Mouse (Mus musculus) T-cell, adult 2 months (primary cell): ENCODE data around the gene Strn.

Source experiments
- DNase-seq: peaks from one replicate; pipeline ENCODE4 v3.0.0; 2022; ENCODE audit warnings: low spot score

The Strn gene

DNA sequence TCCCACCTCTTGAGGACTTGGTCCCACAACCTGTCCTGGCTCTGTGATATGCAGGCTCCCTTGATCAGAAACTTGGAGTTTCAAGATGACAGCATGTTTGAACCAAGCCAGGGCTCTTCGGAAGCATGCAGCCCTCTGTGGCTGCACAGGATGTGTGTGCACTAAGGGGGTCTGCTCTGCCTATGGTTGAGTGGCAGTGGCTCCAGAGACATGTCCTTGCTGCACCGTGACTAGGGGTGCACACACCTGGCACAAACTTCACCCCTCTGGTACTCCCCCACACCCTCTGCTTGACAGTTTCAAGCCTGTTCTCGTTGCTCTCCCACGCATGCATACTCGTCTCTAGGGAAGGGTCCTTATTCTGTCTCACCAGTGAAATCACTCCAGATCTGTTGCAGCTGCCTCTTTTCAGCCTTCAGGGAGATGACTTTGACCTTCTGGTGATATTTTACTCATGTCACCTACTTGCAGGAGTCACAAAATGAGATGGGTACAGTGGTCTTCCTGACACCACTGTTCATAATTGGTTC lies 118.8 kb downstream of the Strn start:
- DNase-seq = no peak

GRCm38 (mm10) chr17:78615096-78615495 lies 121.9 kb downstream of the Strn start:
- DNase-seq = no peak

- DNase-seq = no peak
Measured at GRCm38 (mm10) chr17:78614481-78614880, 122.5 kb downstream of the Strn start.

DNA sequence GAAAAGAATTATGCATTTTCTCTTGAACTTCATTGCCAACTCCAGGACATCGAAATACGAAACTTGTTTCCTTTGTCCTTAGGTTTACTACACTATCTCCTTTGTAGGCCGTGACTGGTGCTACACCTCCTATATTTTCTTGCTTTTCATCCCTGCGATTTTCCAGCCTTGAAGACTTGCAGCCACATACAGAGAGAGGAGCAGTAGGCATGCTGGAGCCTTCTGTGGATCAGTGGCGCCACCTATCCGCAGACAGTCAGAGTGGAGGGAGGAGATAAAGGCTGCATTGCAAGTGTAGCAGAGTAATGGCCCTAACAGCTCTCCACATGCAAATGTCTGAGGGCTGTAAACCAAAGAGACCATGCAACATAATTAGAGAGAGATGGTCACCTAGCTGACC lies 125.9 kb downstream of the Strn start:
- no peak for DNase-seq

- DNase-seq = no peak
Measured at GRCm38 (mm10) chr17:78609191-78609855, 127.7 kb downstream of the Strn start.

DNA sequence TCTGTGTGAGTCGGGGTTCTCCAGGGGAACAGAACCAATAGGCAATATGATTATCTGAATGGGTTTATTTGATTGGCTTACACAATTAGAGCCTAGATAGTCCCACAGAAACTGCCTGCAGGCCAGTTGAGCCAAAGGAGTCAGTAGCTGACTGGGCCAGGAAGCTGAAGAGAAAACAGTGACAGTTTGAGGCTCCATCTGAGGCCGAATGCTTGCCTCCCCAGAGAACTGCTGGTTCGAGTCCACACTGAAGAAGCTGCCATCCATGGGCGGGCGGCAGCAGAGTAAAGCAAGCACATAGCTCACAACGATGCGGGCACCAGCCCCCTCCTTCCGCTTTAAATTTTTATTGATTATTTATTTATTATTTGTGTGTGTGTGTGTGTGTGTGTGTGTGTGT lies 128.3 kb downstream of the Strn start:
- no peak for DNase-seq

DNA sequence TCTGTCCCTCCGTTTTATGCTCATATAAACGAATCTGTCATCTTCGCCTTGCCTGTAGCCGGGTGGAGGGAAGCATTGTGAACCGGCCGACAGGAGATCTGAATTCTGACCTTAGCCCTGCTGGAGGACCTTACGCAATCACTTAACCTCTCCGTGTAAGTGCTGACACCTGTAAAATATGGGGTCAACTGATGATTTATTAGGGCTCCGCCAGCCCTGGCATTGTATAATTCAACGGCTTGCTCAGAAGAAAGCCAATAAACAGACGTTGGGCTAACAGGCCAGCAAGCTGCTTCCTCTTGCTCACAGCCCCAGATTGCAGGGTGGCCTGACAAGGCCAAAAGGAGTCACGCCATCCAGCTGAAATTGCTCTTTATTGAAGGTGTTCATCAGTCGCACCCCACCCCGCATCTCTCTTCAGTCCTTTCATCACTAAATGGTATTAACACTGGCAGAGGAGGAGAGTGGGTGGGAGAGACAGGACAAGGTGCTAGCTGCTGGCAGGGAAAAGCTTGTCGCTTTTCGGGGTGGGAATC lies 128.8 kb downstream of the Strn start:
- no peak for DNase-seq

DNA sequence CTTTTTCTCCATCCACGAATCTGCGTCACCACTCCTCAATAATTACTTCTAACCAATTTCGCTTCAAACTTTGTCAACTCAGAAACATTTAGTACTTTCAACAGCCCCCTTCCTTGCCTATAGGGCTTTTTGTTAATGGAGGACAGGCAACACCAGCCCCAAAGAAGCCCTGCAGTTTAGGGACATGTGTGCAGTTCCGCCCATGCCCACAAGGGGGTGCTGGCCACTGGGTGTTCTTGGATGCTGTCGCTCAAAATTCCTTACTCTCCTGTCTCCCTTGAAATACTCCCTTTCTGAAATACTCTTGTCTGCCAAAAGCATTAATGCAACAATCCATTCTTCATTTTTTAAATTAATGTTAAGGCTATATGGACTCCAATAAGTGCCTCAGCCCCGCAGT lies 132.6 kb downstream of the Strn start:
- DNase-seq = peak; percentile 36

DNA sequence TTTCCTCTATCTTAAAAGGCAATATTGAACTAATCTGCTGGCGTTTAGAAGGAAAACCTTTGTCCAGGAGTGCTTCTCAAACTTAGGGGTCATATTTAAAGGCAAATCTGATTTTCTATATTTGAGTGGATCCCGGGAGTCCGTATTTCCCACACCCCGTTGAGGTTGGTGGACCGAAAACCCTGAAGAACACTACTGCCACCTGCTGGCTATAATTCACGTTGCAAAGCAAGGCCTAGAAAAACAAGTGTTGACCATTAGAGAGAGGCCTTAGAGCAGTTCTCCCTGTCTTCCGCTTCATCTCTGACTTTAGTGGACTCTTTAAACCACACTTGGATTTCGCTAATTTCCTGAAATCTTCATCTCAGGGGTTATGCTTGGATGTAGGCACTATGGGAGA lies 133.1 kb downstream of the Strn start:
- DNase-seq = peak; percentile 30

GRCm38 (mm10) chr17:78602316-78602715 lies 134.7 kb downstream of the Strn start:
- DNase-seq = no peak

GRCm38 (mm10) chr17:78601601-78602000 lies 135.4 kb downstream of the Strn start:
- no peak for DNase-seq

DNA sequence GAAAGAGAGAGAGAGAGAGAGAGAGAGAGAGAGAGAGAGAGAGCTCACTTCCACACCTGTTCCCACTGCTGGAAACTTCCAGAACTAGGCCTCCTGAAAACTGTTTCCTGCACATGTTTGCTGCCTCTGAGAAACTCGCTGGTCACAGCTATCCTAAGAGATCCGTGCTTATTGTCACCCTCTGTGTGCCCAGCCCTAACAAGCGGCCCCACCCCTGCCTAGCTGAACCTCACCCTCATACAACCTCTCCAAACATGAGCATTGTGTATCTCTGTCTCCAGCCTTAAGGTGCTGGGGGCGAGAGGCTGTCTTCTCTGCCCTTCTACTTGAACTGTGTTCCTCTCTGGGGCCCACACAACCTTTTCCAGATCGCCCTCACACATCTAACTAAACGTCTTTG lies 136.0 kb downstream of the Strn start:
- no peak for DNase-seq
